Mouse (Mus musculus) limb, embryonic 14.5 days (tissue): ENCODE results near the gene Plaur. TPM values are rescaled to one million over a fixed set of nuclear protein-coding genes. Genes with fewer than 3 reads are reported as not detected.

Experiments used
- ATAC-seq: fragments of 200-750 bp; cut with Nextera tagmentation; 2 replicates; pipeline ENCODE4 v1.8.0; 2017; ENCODE audit warnings: low read depth, moderate number of reproducible peaks, moderate TSS enrichment; ENCODE audit not compliant: low FRiP score
- DNase-seq: peaks from one replicate; pipeline ENCODE4 v3.0.0-alpha.2; 2015; ENCODE audit warnings: low spot score
- H3K27ac ChIP-seq: fragments of 300-500 bp; sonication (generic); replicated peaks from 2 replicates; pipeline ENCODE4 v1.5.1; 2014; ENCODE audit warnings: low read depth, mild to moderate bottlenecking, low read length, moderate library complexity, mixed read lengths
- H3K27me3 ChIP-seq: fragments of 300-500 bp; sonication (generic); 2 replicates; pipeline ENCODE4 v1.6.1; 2014; ENCODE audit warnings: low read length, mixed read lengths; ENCODE audit not compliant: control insufficient read depth, insufficient read depth
- H3K36me3 ChIP-seq: fragments of 300-500 bp; sonication (generic); 2 replicates; pipeline ENCODE4 v1.6.1; 2014; ENCODE audit warnings: mild to moderate bottlenecking, low read length, moderate library complexity, mixed read lengths; ENCODE audit not compliant: control insufficient read depth, insufficient read depth
- H3K4me1 ChIP-seq: fragments of 300-500 bp; sonication (generic); 2 replicates; pipeline ENCODE4 v1.6.1; 2014; ENCODE audit warnings: antibody characterized with exemption, low read length, mixed read lengths; ENCODE audit not compliant: control insufficient read depth, insufficient read depth
- H3K4me2 ChIP-seq: fragments of 300-500 bp; sonication (generic); replicated peaks from 2 replicates; pipeline ENCODE4 v1.6.1; 2014; ENCODE audit warnings: low read depth, mild to moderate bottlenecking, low read length, moderate library complexity; ENCODE audit not compliant: severe bottlenecking
- H3K4me3 ChIP-seq: fragments of 300-500 bp; sonication (generic); replicated peaks from 2 replicates; pipeline ENCODE4 v1.5.1; 2014; ENCODE audit warnings: low read length
- H3K9ac ChIP-seq: fragments of 300-500 bp; sonication (generic); 2 replicates; pipeline ENCODE4 v1.6.1; 2014; ENCODE audit warnings: mild to moderate bottlenecking, low read depth, low read length, moderate library complexity; ENCODE audit not compliant: severe bottlenecking
- H3K9me3 ChIP-seq: fragments of 300-500 bp; sonication (generic); 2 replicates; pipeline ENCODE4 v1.6.1; 2016; ENCODE audit warnings: low read length; ENCODE audit not compliant: control insufficient read depth
- POLR2A ChIP-seq: fragments of 200-500 bp; IDR thresholded peaks from 2 replicates; pipeline ENCODE4 v1.8.0; 2012; ENCODE audit warnings: inconsistent platforms, mild to moderate bottlenecking, moderate library complexity, borderline replicate concordance; ENCODE audit not compliant: insufficient read depth, insufficient read length; ENCODE audit errors: extremely low read depth
- WGBS: fragments of 180-500 bp; shearing (Covaris S2); extraction: QIAGEN DNeasy Blood & Tissue Kit; methylation state at CpG from one replicate; pipeline ENCODE4 v1.1.7; 2014; 5-methylcytosine and 5-hydroxymethylcytosine counted together
- polyA plus RNA-seq, 2 experiments: library from polyadenylated mRNA; depleted of rRNA in 1 of 2; stranded (reverse) in 1 of 2; unstranded in 1 of 2; fragments of >200 nt; fragmentation: Nextera tagmentation in 1 of 2; extraction: Ambion mirVana in 1 of 2; gene quantifications; 2 replicates each; pipeline versions ENCODE4 v1.2.1 to v1.2.3; 2012 to 2014

Plaur gene
- polyA plus RNA-seq, 2 experiments: 7.5 to 8.3 TPM

DNA sequence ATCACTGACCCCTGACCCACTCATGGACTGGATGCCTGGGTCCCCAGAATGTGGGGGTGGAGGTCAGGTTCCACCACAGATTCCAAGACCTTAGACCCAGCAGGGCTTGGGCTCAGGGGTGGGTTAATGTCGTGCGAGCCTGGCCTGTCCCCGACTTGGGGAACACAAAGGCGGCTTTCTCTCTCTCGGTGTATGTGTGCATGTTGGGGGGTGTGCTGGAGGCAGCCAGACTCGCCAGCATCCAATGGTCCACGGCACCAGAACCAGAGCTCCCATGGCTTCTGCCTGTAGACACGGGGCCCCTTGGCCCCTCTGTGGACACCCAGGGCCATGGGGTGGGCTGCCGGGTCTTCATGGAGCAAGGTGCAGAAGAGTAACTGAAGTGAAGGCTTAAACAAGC is 23.2 kb downstream of the Plaur start:
- no peaks in the 10 kb centered on the region for H3K4me1 ChIP-seq
- no peak overlapping the region for H3K4me2 ChIP-seq
- TF ChIP-seq POLR2A: no peak
- H3K9ac ChIP-seq: no peak overlapping the region
- ATAC-seq (no peak), DNase-seq (no peak)
- H3K36me3 ChIP-seq: no peaks in the 10 kb centered on the region
- no peaks in the 10 kb centered on the region for H3K9me3 ChIP-seq
- peaks cover 9% of the 10 kb centered on the region; the same call in 1 of the 2 replicates for H3K27me3 ChIP-seq
- 80% methylated on average over 9 of the region's 9 CpGs for WGBS
- H3K27ac ChIP-seq: no peak overlapping the region
- H3K4me3 ChIP-seq: no peak overlapping the region

- DNase-seq (no peak), ATAC-seq (no peak; the same call in 1 of the 2 replicates)
- H3K36me3 ChIP-seq: no peaks in the 10 kb centered on the region
- no peak overlapping the region for H3K4me2 ChIP-seq
- H3K27me3 ChIP-seq: peaks cover 4% of the 10 kb centered on the region; the same call in 1 of the 2 replicates
- H3K9me3 ChIP-seq: no peaks in the 10 kb centered on the region
- H3K4me1 ChIP-seq: no peaks in the 10 kb centered on the region
- WGBS: 58% methylated on average over 9 of the region's 9 CpGs
- H3K9ac ChIP-seq: no peak overlapping the region; the same call in 1 of the 2 replicates
- no peak overlapping the region for H3K27ac ChIP-seq
- no peak for TF ChIP-seq POLR2A
- H3K4me3 ChIP-seq: no peak overlapping the region
These were observed 24.4 kb downstream of the Plaur start for GRCm38 (mm10) chr7:24486654-24487130.

DNA sequence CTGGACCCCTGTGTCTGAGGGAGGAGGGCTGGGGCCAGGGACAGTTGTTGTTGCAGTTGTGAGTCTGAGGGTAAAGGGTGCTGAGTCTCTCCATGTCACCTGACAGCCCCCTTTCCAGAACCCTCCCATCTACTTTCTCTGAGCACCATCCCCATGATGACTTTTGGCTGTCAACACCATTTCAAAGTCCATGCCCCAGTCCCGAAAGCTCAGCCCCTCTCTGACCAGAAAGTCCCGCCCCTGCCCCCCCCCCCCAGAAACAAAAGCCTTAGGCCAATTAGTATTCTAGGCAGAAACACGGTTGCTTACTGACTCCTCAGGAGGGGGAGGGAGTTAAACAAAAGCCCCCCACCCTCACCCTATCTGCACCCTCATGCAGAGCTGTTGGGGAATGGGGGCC is 25.1 kb downstream of the Plaur start:
- no peak for DNase-seq
- Histone ChIP-seq H3K4me3 (no peak overlapping the region), H3K9ac (no peak overlapping the region), H3K4me2 (no peak overlapping the region), H3K27ac (no peak overlapping the region), H3K9me3 (no peaks in the 10 kb centered on the region), H3K36me3 (no peaks in the 10 kb centered on the region), H3K27me3 (peaks cover 4% of the 10 kb centered on the region; the same call in 1 of the 2 replicates), H3K4me1 (no peaks in the 10 kb centered on the region)
- ATAC-seq: no peak
- TF ChIP-seq POLR2A: no peak
- 27% methylated on average over 3 of the region's 3 CpGs for WGBS

GRCm38 (mm10) chr7:24488303-24488702 is 26.0 kb downstream of the Plaur start:
- 80% methylated on average over 8 of the region's 8 CpGs for WGBS
- TF ChIP-seq POLR2A: no peak
- no peak overlapping the region for H3K9ac ChIP-seq
- DNase-seq: no peak
- no peaks in the 10 kb centered on the region for H3K4me1 ChIP-seq
- H3K36me3 ChIP-seq: no peaks in the 10 kb centered on the region
- no peaks in the 10 kb centered on the region for H3K9me3 ChIP-seq
- H3K4me3 ChIP-seq: no peak overlapping the region
- no peak overlapping the region for H3K4me2 ChIP-seq
- H3K27ac ChIP-seq: no peak overlapping the region
- no peaks in the 10 kb centered on the region for H3K27me3 ChIP-seq
- no peak for ATAC-seq

DNA sequence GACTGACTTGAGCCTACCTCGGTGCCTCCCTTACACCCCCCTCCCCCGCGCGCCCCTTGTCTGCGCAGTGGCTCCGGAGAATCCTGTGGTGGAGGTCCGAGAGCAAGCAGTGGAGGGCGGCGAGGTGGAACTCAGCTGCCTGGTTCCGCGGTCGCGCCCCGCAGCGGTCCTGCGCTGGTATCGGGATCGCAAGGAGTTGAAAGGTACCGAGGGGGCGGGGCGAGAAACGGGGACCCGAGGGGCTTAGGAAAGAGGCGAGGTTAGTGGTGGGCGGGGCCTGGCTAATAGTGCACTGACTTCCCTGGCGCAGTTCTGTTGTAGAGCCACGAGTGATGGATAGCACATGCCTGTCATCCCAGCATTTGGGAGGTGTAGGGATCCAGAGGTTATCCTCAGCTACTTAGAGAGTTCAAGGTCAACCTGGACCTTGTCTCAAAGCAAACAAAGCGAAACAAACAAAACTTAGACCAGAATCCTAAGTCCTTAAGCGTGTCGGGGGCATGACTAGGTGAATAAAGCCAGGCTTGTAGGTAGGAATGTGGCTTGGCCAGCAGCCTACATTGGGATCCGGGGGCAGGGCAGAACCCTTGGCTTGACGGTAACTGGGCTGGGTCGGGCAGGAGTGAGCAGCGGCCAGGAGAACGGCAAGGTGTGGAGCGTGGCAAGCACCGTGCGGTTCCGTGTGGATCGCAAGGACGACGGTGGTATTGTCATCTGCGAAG is 37.7 kb downstream of the Plaur start:
- DNase-seq (peak; percentile 63), ATAC-seq (peak; percentile 42)
- Histone ChIP-seq H3K4me3 (peak overlapping the region; percentile 38), H3K27ac (no peak overlapping the region), H3K4me1 (peaks cover 3% of the 10 kb centered on the region; the same call in 1 of the 2 replicates), H3K4me2 (peak overlapping the region; percentile 56), H3K9me3 (peaks cover 4% of the 10 kb centered on the region; the same call in 1 of the 2 replicates), H3K27me3 (peaks cover 20% of the 10 kb centered on the region), H3K9ac (peak overlapping the region; percentile 45; the same call in 1 of the 2 replicates), H3K36me3 (no peaks in the 10 kb centered on the region)
- WGBS: 12% methylated on average over 41 of the region's 43 CpGs
- no peak for TF ChIP-seq POLR2A
